Mouse (Mus musculus): Measurements from ENCODE around the gene Plin3.

Gene Plin3

GRCm38 (mm10) chr17:56292531-56293222 lies at the start of gene Plin3:
Gene Plin3 (minus strand): TSS chr17:56292873.
- DNase-seq (ENCODE audit: low read depth, low spot score) = no peak

DNA sequence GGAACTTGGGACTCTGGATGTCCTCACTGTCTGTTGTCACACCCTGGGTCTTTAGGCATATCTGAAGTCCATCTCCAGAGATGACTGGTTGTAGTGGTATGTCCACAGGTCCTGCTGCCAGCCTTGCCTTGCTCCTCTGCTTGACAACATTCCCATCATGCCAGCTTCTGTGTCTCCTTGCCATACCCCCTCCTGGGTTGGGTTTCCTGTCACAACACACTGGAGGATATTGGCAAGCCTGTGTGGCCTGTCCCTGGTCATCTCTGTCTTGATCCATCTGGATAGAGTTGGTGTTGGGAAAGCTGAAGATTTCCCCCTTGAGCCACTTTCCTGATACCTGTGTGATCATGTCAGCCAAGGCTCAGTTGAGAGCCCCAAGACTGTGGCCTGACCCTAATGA lies 48.0 kb upstream of the Plin3 start:
- no peak for DNase-seq (ENCODE audit: low read depth, low spot score)

DNA sequence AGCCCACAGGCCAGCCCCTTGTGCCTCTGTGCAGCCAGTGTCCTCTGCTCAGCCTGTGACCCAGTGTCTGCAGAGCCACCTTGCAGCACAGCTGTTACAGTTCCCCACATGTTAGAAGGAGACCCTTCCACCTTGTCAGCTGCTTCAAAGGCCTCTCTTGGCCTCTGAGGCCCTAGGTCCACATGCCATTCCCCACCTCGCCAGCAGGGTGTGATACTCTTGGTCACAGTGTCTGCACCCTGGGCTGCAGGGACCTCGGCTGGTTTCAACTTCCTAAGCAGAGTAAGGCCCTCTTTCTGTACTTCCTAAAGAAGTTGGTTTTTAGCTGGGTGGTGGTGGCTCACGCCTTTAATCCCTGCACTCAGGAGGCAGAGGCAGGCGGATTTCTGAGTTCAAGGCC lies 46.2 kb upstream of the Plin3 start:
- peak; percentile 58 for DNase-seq (ENCODE audit: low read depth, low spot score)

DNA sequence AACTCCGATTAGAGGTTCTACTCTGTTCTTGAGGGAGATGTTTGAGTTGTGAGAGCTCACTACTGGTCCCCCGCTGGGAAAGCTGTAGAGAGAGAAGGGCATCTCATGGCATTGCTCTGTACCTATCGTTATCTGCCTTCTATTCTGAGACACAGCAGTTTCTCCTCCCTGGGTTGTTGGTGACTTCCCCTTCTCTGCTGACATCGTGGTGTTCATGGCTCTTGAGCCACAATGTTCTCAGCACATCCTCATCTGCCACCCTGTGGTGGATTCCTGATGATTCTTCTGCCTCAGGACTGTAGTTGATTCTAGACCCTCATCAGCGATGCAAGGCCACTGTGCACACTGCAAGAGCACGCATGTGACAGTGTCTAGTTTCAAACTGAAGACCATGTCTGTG lies 45.1 kb upstream of the Plin3 start:
- no peak for DNase-seq (ENCODE audit: low read depth, low spot score)

DNA sequence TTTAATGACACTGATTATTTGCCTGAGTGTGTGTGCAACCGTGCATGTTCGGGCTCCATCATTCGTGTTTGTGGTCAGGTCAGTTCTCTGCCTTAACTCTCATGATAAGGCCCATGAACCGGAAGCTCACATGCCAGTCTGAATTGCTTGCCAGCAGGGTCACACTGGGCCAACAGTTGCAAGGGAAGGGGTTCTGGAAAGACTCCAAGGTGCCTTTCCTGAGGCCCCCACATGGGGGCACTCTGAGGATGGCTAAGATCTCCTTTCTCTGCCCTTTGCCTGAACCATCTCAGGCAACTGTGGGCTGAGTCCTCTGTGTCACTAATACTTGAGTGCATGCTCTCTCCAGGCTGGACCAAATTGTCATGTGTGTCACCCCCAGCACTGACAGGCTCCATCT lies 44.5 kb upstream of the Plin3 start:
- peak; percentile 67 for DNase-seq (ENCODE audit: low read depth, low spot score)

GRCm38 (mm10) chr17:56332987-56333386 lies 40.3 kb upstream of the Plin3 start:
- DNase-seq (ENCODE audit: low read depth, low spot score) = no peak

GRCm38 (mm10) chr17:56331256-56331655 lies 38.6 kb upstream of the Plin3 start:
- no peak for DNase-seq (ENCODE audit: low read depth, low spot score)

DNA sequence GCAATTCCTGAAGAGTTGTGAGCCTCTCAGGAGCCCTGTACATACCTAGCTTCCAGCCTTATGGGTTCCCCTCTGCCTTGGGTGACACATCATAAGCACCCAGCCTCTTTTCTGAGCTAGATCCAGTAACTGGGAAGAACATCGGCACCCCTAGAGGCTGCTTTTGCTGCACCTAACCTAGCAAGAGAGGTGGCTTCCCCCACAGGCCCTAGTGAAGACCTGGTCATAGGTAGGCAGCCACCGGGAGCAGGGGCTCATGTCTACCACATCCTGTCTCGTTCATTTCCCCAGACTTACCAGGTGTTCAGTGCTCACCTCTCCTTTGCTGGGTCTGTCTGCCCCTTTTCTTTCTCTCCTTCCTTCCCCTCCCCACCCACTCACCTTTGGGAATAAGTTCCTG lies 37.7 kb upstream of the Plin3 start:
- DNase-seq (ENCODE audit: low read depth, low spot score) = peak; percentile 62

GRCm38 (mm10) chr17:56329267-56329666 lies 36.6 kb upstream of the Plin3 start:
- DNase-seq (ENCODE audit: low read depth, low spot score) = no peak

DNA sequence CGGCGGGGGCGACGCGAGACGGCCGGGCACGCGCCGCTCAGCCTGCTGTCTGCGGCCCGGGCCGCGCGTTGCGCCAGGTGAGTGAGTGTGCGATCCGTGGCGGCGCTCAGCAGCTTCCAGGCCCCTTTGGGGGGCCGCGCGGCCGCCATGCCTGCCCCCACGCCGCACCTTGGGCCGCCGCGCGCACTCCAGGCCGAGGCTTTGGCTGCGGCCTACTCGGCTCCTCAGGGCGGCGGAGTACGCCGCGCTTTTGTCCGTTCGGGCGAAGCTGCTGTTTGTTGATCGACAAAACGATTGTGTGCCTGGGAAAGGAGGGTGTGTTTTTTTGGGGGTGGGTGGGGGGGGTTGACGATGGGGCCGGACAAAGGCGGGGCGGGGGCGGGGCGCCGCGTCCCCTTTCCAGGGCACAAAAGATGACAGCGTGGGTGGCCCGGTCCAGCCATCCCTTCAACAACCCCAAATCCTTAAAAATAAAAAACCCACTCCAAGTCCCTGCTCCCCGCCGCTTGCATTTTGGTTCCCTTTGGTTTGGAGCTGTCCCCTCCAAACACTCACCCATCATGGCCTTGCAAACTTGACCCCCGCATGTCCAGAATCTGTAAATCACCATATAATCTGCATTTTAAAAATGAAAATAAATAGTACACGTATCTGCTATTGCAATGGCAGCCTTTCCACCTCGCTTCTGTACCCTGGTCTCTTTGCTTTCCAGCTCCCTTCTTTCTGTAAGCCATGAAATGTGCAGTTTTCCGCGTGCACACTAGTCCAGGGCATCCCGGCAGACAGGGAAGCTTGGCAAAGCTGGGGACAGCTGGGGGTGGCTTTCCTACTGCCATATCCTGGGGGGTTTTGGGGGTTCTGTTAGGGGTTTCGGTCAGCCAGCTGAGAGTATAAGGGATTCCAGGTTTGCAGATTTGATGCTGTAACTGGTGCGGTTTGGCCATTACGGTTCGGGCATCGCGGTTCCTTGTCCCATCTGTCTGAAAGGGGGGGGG lies 33.8 kb upstream of the Plin3 start:
- DNase-seq (ENCODE audit: low read depth, low spot score) = no peak

GRCm38 (mm10) chr17:56325450-56326152 lies 32.9 kb upstream of the Plin3 start, which contains the start of gene Kdm4b:
Gene Kdm4b (plus strand): TSS chr17:56326062.
- peak; percentile 100 for DNase-seq (ENCODE audit: low read depth, low spot score)

- no peak for DNase-seq (ENCODE audit: low read depth, low spot score)
Measured at GRCm38 (mm10) chr17:56324419-56324818, 31.7 kb upstream of the Plin3 start.

- DNase-seq (ENCODE audit: low read depth, low spot score) = no peak
Measured at GRCm38 (mm10) chr17:56309191-56309945, 16.7 kb upstream of the Plin3 start.

DNA sequence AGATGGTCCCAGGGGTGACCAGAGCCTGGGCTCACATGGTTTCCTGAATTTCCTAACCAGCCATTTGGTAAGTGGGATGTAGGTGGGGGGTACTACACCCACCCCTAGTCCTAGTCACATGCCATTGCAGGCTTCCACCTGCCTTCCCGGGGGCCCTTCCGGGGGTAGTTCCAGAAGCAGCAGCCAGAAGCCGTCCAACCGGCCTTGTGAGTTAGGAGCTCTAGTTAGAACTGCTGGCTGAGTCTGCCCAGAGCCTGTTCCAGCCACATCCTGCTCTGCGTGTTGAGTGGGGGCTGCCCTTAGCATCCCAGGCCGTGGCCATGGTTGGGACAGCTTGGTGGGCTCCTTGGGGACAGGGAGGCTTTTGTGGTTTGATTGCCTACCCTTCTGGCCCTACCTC lies 15.4 kb upstream of the Plin3 start:
- DNase-seq (ENCODE audit: low read depth, low spot score) = no peak

- DNase-seq (ENCODE audit: low read depth, low spot score) = peak; percentile 35
Measured at GRCm38 (mm10) chr17:56305826-56306225, 13.2 kb upstream of the Plin3 start.

DNA sequence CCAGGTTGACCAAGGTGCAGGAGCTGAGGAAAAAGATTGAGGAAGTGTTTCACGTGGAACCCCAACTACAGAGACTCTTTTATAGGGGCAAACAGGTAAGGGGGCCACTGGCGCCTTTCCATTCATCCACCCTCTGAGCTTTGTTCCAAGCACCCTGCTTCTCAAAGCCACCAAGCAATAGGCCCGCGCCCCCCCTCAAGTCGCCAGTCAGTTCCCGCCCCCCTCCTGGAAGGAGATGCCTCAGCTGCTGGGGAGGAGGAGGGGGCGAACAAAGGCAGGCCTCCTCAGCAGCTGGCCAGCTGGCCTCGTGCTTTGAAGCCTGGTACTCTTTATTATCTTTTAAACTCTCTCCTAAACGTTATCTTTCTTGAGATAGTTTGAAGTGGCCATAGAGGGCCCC lies 12.5 kb upstream of the Plin3 start:
- DNase-seq (ENCODE audit: low read depth, low spot score) = no peak

GRCm38 (mm10) chr17:56304718-56305117 lies 12.0 kb upstream of the Plin3 start:
- no peak for DNase-seq (ENCODE audit: low read depth, low spot score)

- DNase-seq (ENCODE audit: low read depth, low spot score) = peak; percentile 98
Measured at GRCm38 (mm10) chr17:56303847-56304586, 11.3 kb upstream of the Plin3 start.

- DNase-seq (ENCODE audit: low read depth, low spot score) = peak; percentile 71
Measured at GRCm38 (mm10) chr17:56303160-56303846, 10.6 kb upstream of the Plin3 start, which contains the start of gene Uhrf1. Gene Uhrf1 (plus strand): TSS chr17:56303321.

All from CD4-positive, CD25-positive, alpha-beta regulatory T cell, adult 2 months (primary cell).